Mouse (Mus musculus) heart, adult 8-10 months (tissue): Measurements from ENCODE around the gene Gmds. TPM values are rescaled to one million over a fixed set of nuclear protein-coding genes. Genes with fewer than 3 reads are reported as not detected.

Experiments used
- DNase-seq: peaks from one replicate; pipeline ENCODE4 v3.0.0; 2022; ENCODE audit warnings: low spot score
- total RNA-seq, 4 experiments: library from RNA; stranded (reverse); gene quantifications; 2 replicates each; pipeline ENCODE4 v1.2.4; 2022

Gmds gene
- total RNA-seq, 4 experiments from 2014 or later = 6.5 to 7.7 (median 7.1) TPM

DNA sequence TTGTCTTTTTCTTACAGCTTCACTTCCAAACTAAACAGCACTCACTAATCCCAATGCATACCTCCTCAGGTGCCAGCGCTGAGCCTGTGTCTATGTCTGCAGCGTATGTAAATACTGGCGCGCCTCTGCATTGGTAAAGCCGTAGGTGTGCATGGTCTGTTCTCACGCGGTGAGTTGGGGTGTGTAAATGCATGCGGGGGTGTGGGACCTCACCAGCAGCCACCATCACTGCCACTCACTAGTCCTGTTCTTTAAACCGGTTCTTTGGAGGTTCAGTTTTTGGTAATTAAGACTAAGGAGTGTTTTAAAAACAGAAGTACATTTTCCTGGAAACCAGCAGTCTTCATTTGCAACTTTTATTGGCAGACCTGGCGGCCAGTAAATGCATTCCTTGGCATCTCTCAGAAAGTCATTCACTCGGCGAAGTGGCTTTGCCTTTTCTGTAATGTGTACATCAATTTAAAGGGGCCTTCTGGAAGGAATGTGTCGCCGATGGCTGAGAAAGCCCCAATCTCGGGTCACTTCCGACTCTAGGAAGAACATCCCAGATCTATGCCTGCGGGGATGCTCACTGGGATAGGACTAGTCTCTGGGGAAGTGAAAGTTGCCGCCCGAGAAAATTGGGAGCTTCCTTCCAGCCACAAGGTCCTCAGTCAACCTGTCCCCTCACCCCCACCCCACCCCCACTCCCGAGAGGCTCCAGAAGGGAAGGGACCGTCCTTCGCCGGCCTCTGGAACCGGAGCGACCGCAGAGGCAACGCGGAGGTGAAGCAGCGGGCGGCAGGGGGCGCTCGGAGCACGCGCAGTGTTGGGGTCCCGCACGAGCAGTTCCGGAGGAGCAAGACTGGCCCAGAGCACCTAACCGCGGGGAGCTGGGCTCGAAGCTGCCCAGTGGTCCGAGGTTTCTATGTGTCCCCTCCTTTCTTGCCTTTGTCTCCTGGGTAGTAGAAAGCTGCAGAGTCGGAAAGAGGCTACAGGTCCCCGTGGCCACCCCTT lies 537.7 kb downstream of the Gmds start:
- peak; percentile 79 for DNase-seq

DNA sequence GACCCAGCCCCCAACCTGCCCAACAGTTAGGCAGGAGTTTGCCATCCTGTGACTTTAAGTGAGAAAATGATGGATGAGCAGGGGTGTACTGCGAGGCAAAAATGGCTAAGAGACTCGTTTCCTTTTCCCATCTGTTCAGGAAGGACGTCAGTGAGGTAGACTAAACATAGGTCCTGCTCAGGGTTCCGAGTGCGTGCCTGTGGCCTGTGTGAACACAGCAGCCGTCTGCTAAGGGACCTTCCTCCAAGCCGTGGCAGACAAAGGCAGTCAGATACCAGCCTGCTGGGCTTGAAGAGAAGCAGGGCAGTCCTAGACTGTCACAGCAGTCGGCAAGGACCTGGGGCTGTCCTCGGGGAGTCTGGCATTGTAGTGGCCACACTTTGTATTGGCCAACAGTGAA lies 540.5 kb downstream of the Gmds start:
- DNase-seq = no peak

DNA sequence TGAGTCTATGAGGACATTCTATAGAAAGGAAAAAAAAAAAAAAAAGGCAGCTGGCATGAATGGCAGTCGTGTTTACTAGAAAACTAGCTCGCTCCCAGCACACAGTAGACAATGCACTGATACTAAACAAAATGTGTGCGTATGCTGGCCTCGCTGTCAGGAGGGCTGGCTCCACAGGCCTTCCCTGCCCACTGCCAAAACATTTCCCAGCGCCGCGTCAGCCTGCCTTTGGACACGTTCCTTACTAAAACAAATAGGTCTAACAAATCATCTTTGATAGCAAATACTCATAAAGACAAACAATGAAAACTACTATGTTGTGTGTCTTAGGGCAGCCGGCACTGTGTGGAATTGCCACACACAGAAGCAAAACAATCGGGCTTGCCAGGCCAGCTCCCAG lies 541.2 kb downstream of the Gmds start:
- no peak for DNase-seq

DNA sequence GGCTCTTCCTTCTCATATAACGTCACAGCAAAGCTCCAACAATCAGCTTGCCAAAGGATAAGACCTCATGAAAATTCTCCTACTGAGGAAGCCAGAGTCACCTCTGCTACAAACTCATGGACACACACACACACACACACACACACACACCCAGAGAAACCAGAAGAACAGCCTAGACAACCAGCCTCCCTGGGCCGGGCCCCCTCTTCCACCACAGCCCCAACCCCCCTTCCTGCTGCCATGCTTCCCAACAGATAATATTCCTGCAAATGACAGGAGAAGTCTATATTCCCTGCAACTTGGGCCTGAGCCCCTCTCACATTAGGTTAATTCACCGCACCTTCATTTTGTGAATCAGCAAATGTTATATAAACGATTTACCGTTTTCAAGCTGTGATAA lies 545.4 kb downstream of the Gmds start:
- no peak for DNase-seq

DNA sequence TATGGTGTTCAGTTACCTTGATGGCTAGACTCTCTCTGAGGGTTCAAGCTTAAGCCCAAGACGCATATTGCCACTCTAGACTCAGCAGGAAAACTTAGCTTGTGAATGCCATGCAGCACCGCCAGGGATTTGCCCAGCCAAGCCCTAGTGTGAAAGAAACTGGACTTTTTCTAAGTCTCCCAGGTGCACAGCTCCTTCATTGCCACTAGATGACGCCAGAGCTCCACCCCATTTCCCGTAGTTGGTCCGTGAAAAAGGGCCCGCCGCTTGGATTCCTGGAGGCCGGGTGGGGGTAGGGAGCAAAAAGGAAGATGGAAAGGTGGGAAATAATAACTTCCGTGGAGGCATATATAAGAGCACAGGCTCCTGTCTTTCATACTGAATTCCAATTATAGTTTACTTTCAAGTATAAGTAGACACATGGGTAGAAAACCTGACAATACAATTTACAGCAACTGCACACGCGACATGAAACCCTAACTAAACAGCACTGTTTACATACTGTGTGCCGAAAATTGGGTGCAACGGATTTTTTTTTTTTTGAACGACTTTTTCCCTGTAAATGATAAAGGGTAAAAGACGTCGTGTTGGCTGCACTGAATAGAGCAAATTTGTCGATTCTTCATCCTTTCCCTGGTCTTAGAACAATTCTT lies 545.9 kb downstream of the Gmds start:
- DNase-seq = no peak

DNA sequence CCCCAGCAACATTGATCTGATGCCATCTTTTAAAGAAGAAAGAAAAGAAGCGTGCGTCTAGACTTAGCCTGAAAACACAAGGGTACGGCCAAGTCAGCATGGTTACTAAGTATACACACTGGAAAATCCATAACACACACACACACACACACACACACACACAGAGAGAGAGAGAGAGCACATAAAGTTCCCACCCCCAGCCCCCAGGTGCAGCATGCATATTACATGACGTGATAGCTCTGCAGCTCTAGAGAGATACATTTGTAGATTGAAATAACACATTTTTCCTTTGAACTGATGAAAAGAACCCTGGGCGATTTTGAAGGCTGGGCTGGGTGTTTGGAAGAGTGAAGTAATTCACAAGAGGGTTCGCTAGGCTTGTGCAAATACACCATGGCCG lies 553.8 kb downstream of the Gmds start:
- DNase-seq = no peak

DNA sequence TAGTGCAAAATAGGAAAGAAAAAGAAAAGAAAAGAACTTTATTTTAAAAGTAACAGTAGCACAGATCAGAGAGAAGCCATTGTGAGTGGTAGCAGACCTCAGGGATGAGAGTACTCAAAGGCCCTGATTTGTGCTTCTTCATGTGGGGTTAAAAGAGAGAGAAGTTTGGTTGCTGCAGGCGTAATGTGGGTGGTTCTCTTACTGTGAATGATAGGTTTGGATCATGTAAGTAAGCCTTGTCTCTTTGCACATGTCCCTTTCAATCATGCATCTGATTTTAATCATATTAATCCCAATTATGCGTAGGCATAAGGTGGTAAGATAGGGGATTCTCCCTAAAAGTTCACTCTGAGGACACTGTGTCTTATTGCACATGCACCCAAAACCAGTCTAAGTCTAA lies 556.5 kb downstream of the Gmds start:
- DNase-seq = no peak

DNA sequence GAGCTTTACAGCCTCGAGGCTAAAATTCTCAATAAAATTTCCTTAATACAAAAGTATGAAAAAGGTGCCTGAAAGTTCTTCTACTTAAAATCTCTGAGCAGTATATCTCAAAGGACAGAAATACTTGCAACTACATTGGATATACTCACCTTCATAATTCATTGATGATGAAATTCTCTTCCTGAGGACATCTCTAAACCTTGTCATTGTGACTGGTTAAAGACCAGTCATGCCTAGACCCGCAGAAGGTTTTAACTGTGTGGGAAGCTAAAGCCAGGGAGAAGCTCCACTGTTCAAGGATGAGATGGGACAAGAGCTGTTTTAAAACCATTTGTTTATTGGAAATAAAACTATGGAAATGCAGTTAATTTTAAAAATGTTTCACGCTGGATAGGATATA lies 558.2 kb downstream of the Gmds start:
- DNase-seq = no peak

DNA sequence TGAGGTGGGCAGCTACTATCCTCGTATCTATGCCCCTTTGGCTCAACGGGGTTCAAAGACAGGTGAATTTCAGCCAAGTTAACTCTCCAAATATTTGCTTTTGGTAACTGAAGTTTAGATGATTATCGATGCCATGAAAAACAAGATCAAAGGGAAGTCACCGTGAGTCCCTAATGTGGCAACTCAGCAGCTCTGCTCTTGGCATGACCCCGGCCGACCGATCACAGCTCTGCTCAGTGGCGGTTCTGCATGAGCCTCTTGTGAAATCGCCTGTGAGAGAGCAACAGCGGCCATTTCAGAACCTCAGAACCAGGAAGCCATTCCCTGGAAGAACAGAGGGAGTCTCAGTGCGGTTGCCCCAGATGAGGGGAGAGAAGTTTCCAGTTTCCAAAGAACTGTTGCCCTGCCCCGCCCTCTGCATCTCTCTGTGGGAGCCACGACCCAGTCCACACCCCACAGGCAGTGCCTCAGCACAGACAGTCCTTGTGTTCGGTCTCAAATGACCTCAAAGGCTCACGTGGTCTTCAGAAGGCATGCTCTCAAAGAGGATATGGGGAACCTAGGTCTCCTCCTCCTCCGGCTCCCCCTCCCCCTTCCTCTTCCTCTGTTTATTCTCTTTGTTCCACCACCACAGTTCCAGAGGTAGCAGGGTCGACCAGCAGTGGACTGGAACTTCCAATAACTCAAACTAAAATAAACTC lies 559.1 kb downstream of the Gmds start:
- DNase-seq = no peak

DNA sequence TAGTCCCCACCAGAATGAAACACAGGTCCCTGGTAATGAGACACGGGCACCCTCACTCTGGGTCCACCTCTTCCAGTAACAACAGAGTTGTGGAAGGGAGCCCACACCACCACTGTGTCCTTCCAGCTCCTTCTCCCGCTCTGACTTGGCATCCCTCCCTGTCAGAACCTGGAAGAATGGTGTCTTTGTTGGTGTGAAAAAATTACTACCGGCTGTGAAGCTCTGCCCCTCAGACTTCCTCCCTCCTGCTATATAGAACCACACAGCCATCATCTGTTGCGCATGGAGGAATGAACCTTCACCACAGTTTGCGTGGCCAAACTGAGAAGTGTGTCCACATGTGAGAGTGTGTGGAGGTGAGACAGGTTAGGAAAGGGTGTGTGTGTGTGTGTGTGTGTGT lies 562.8 kb downstream of the Gmds start:
- DNase-seq = no peak

DNA sequence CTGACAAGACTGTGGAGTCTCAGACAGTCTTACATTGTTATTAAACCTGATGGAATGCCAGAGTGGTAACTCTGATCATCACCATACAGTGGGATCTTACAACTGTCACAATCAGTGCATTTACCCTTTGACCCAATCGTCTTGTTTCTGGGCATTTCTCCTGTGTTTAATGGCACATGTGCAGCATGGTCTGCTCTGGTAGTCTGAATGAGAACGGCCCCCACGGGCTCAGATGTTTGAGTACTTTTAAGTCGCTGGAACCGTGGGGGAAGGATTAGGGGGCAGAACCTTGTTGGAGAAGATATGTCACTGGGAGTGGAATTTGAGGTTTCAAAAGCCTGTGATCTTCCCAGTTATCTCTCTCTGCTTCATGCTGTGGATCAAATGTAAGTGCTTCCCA lies 565.7 kb downstream of the Gmds start:
- DNase-seq = no peak
